Mouse (Mus musculus): Measurements from ENCODE around the gene Enthd1. TPM values are rescaled to one million over a fixed set of nuclear protein-coding genes. Genes with fewer than 3 reads are reported as not detected.

The Enthd1 gene
- polyA plus RNA-seq, 1 experiment from 2014 or later = not detected

DNA sequence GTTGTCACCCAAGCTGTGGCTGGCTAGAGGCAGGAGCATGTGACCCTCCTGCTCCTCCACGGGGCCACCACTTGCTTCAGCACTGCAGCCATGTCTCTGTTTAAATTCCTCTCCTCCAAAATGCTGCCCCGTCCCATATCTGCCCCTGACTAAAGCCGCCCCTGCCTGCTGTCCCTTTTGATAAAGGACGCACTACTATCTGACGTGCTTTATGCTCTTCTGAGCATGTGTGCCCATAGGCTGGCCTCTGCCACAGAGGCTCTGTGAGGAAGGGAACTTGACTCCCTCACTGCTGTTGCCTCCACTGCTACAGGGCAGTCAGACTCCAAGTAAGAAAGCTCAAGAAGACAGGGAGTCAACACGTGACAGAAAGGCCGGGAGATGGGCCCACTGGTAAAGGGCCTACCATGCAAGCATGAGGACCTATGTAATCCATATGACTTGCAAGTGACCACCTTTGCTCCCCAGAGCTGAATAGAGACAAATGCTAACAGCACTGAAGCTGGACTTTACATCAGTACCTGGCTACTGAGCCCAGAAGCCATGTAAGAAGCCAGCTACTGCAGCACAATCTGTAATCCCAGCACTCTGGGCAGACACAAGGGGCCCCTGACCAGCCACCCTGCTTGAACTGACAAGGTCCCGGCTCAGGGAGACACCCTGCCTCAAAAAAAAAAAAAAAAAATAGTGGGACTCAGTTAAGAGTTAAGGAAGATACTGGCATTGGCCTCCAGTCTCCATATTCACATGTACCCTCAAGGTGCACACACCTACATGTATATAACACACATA, 32.5 kb downstream of the Enthd1 start:
- H3K9me3 ChIP-seq (ENCODE audit: control insufficient read depth, low read length) = no peaks in the 10 kb centered on the region
- no peaks in the 10 kb centered on the region for H3K27me3 ChIP-seq (ENCODE audit: control insufficient read depth, insufficient read depth, low read length)
- H3K4me1 ChIP-seq (ENCODE audit: control insufficient read depth, insufficient read depth, low read length) = peaks cover 9% of the 10 kb centered on the region
- no peak for DNase-seq
- no peak for ATAC-seq (ENCODE audit: low FRiP score, low TSS enrichment)
- WGBS = 79% methylated on average over 8 of the region's 8 CpGs
- no peak overlapping the region for H3K9ac ChIP-seq (replicated peaks; ENCODE audit: low read length)
- H3K27ac ChIP-seq (replicated peaks; ENCODE audit: low read depth, low read length) = no peak overlapping the region
- no peaks in the 10 kb centered on the region for H3K36me3 ChIP-seq (ENCODE audit: control insufficient read depth, insufficient read depth, low read length)
- H3K4me2 ChIP-seq (ENCODE audit: low read length) = no peak overlapping the region
- H3K4me3 ChIP-seq (replicated peaks; ENCODE audit: low read depth, low read length) = no peak overlapping the region

DNA sequence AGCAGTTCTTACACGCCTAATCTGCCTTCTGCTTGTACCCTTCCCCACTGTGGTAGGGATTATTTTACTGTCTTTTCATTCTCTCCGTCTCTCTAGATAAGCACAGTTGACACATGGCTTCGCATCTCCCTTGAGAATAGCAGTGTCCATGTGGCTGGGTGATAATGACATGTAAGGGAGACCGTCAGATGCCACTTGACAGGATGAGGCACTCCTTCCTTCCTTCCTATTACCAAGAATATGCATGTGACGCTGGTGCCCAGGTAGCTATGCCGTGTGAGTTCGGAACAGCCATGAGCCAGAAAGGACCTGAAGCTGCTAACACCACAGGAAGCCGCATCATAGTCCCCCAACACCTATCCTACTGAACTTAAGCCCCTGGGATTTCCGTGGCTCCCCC, 33.9 kb downstream of the Enthd1 start:
- Histone ChIP-seq H3K27me3 (ENCODE audit: control insufficient read depth, insufficient read depth, low read length) (no peaks in the 10 kb centered on the region), H3K9ac (replicated peaks; ENCODE audit: low read length) (no peak overlapping the region), H3K27ac (replicated peaks; ENCODE audit: low read depth, low read length) (no peak overlapping the region), H3K4me3 (replicated peaks; ENCODE audit: low read depth, low read length) (no peak overlapping the region), H3K36me3 (ENCODE audit: control insufficient read depth, insufficient read depth, low read length) (no peaks in the 10 kb centered on the region), H3K9me3 (ENCODE audit: control insufficient read depth, low read length) (no peaks in the 10 kb centered on the region), H3K4me2 (ENCODE audit: low read length) (no peak overlapping the region), H3K4me1 (ENCODE audit: control insufficient read depth, insufficient read depth, low read length) (peaks cover 9% of the 10 kb centered on the region)
- ATAC-seq (ENCODE audit: low FRiP score, low TSS enrichment) (no peak), DNase-seq (no peak)
- WGBS = 63% methylated on average over 9 of the region's 9 CpGs

DNA sequence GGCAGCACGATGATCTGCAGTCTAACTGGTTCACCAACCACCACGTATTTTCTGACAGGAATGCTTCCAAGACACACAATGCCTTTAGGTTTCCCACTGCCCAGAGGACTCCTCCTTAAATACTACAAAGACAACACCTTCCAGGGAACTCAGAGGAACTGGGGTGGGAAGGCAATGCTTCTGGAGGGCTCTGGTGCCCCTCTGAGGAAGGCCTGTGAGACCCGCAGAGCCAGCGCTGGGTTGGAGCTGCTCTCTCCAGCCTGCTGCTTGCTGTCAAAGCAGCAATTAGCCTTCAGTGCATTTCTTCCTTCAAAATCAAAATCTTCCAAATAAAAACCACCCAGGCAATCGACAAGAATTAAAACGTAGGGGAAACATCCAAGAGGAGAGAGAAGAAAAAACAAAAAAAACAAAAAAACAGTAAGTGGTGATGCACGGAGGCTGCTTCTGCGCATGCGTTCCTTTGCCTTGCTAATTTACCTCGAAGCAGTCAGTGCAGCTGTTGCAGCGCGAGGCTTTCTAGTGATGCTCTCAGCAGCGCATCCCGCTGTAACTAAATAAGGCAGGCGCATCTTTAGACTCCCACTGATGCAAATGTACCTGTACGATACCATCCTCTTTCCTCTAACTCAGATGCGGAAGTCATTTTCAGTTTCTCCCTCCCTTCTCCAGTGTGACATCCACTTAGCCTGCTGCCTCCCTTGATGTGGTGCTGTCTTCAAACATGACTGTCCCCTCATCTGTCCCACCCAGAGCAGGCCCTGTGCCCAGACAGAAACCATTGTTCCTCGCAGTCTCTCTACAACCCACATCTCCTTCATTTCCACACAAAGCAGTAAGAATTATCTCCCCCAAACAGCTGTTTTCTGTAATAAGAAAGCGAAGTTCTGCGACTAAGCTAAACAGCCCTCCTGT, 34.7 kb downstream of the Enthd1 start:
- peak overlapping the region; percentile 75; the same call in 1 of the 2 replicates for H3K27ac ChIP-seq (replicated peaks; ENCODE audit: low read depth, low read length)
- peak overlapping the region; percentile 33 for H3K4me2 ChIP-seq (ENCODE audit: low read length)
- no peaks in the 10 kb centered on the region for H3K9me3 ChIP-seq (ENCODE audit: control insufficient read depth, low read length)
- no peak overlapping the region for H3K4me3 ChIP-seq (replicated peaks; ENCODE audit: low read depth, low read length)
- DNase-seq = peak; percentile 88
- 33% methylated on average over 20 of the region's 20 CpGs for WGBS
- peaks cover 9% of the 10 kb centered on the region for H3K4me1 ChIP-seq (ENCODE audit: control insufficient read depth, insufficient read depth, low read length)
- no peak for ATAC-seq (ENCODE audit: low FRiP score, low TSS enrichment)
- H3K36me3 ChIP-seq (ENCODE audit: control insufficient read depth, insufficient read depth, low read length) = no peaks in the 10 kb centered on the region
- no peaks in the 10 kb centered on the region for H3K27me3 ChIP-seq (ENCODE audit: control insufficient read depth, insufficient read depth, low read length)
- H3K9ac ChIP-seq (replicated peaks; ENCODE audit: low read length) = no peak overlapping the region

DNA sequence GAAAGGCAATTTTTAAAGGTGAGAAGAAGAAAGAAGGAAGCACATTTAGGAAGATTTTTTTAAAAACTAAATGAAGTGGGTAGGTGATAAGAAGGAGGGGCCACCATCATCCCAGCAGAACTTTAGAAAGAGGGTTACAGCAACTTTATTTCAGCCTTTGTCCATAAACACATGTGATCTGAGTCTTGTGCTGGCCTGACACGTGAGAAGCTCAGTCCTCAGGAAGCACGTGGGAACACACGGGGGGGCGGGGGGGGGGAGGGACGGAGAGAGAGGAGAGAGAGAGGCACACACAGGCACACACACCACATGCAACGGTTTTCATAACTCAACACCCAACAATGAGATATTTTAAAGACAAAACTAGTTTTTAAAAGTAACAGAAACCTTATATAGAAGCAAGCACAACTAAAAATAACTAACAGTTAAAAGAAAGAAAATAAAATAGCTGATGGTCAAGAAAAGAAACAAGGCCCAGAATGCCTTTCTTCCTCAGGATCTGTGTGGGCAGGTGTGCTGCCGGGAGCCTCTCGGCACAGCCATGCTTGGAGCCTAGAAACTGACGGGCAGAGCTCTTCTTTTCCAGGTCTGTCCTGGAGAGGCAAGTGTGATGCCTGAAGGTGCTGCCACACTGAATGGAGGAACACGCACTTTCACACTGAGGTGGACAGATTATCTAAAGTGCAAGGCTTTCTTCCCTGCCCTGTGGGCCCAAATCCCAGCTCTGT, 43.1 kb downstream of the Enthd1 start:
- peaks cover 9% of the 10 kb centered on the region; the same call in 1 of the 2 replicates for H3K4me1 ChIP-seq (ENCODE audit: control insufficient read depth, insufficient read depth, low read length)
- H3K9ac ChIP-seq (replicated peaks; ENCODE audit: low read length) = no peak overlapping the region
- no peaks in the 10 kb centered on the region for H3K9me3 ChIP-seq (ENCODE audit: control insufficient read depth, low read length)
- ATAC-seq (ENCODE audit: low FRiP score, low TSS enrichment) = no peak
- no peaks in the 10 kb centered on the region for H3K27me3 ChIP-seq (ENCODE audit: control insufficient read depth, insufficient read depth, low read length)
- no peaks in the 10 kb centered on the region for H3K36me3 ChIP-seq (ENCODE audit: control insufficient read depth, insufficient read depth, low read length)
- no peak overlapping the region for H3K4me3 ChIP-seq (replicated peaks; ENCODE audit: low read depth, low read length)
- 67% methylated on average over 10 of the region's 10 CpGs for WGBS
- no peak overlapping the region for H3K27ac ChIP-seq (replicated peaks; ENCODE audit: low read depth, low read length)
- no peak overlapping the region for H3K4me2 ChIP-seq (ENCODE audit: low read length)
- no peak for DNase-seq

DNA sequence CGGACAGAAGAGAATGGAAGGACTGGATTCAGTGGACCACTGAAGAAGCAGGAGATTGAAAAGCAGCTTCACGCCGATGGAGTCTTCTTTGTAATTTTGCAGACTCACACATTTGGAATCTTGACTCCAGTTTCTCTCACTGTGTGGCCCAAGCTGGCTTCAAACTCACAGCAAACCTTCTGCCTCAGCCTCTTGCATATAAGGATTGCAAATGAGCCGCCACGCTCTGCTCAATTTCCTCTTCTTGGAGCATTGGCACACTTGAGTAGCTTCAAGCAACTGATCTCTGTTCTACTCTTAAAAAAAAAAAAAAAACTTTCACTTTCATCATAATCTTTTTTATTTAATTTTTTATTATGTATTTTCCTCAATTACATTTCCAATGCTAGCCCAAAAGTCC, 45.0 kb downstream of the Enthd1 start:
- ATAC-seq (ENCODE audit: low FRiP score, low TSS enrichment) = no peak

DNA sequence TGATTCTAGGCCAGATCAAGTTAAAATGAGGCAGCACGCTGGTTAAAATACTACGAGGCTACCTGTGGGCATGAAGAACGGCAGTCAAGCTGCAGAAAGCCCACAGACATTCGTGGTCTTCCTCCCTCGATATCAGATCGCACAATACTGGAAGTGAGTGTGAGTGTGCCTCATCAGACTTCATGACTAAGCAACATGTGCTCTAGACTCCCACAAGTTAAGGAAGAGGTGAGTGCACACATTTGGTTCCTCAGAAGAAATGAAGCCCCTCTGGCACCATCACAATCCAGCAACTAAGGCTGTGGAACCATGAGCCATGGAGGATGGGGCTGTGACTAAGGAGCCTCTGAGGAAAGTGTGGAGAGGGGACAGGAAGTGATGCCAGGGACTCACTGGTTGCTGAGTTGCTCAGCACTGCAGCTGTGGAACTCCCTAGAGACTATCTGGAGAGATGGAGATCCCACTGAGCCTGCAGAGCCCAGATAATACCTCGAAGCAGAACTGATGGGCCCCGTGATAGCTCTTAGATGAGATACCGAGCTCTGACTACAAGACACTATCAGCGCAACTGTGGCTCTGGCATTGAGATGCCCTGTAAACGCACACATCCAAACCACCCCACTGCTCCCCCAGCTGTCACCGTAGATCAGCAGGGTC, 46.3 kb downstream of the Enthd1 start:
- no peak overlapping the region for H3K4me2 ChIP-seq (ENCODE audit: low read length)
- H3K9ac ChIP-seq (replicated peaks; ENCODE audit: low read length) = no peak overlapping the region; the same call in 1 of the 2 replicates
- ATAC-seq (ENCODE audit: low FRiP score, low TSS enrichment) (no peak), DNase-seq (no peak)
- H3K36me3 ChIP-seq (ENCODE audit: control insufficient read depth, insufficient read depth, low read length) = no peaks in the 10 kb centered on the region
- H3K9me3 ChIP-seq (ENCODE audit: control insufficient read depth, low read length) = no peaks in the 10 kb centered on the region
- H3K27me3 ChIP-seq (ENCODE audit: control insufficient read depth, insufficient read depth, low read length) = no peaks in the 10 kb centered on the region
- H3K4me3 ChIP-seq (replicated peaks; ENCODE audit: low read depth, low read length) = no peak overlapping the region
- 92% methylated on average over 12 of the region's 12 CpGs for WGBS
- peaks cover 9% of the 10 kb centered on the region; the same call in 1 of the 2 replicates for H3K4me1 ChIP-seq (ENCODE audit: control insufficient read depth, insufficient read depth, low read length)
- H3K27ac ChIP-seq (replicated peaks; ENCODE audit: low read depth, low read length) = peak overlapping the region; percentile 71

More for the DNA sequence above, 45.0 kb downstream of the Enthd1 start:
- H3K9ac ChIP-seq (replicated peaks; ENCODE audit: low read length) = no peak overlapping the region
- H3K27me3 ChIP-seq (ENCODE audit: control insufficient read depth, insufficient read depth, low read length) = no peaks in the 10 kb centered on the region
- H3K9me3 ChIP-seq (ENCODE audit: control insufficient read depth, low read length) = no peaks in the 10 kb centered on the region
- no peak for DNase-seq
- no peak overlapping the region for H3K27ac ChIP-seq (replicated peaks; ENCODE audit: low read depth, low read length)
- no peak overlapping the region for H3K4me3 ChIP-seq (replicated peaks; ENCODE audit: low read depth, low read length)
- H3K4me1 ChIP-seq (ENCODE audit: control insufficient read depth, insufficient read depth, low read length) = peaks cover 9% of the 10 kb centered on the region; the same call in 1 of the 2 replicates
- no peak overlapping the region for H3K4me2 ChIP-seq (ENCODE audit: low read length)
- no peaks in the 10 kb centered on the region for H3K36me3 ChIP-seq (ENCODE audit: control insufficient read depth, insufficient read depth, low read length)
- 93% methylated on average over 5 of the region's 5 CpGs for WGBS

DNA sequence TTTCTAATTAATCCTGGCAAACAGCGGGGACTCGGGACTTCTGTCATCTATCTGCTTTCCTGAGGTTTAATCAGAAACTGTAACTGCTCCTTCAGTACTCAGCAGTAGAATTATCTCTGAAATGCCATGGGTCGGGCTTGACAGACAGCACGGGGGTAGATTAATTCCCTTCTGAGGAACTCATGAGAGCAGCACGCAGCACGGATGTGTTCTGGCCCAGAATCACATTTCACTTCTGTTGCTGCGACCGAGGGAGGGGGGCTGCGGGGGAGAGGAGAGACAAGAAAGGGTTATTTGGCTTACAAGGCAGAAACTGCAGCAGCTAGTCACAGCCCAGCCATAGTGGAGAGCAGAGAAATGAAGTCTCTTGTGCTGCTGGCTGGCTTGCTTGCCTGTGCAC, 47.0 kb downstream of the Enthd1 start:
- ATAC-seq (ENCODE audit: low FRiP score, low TSS enrichment) = no peak; the same call in 1 of the 2 replicates

DNA sequence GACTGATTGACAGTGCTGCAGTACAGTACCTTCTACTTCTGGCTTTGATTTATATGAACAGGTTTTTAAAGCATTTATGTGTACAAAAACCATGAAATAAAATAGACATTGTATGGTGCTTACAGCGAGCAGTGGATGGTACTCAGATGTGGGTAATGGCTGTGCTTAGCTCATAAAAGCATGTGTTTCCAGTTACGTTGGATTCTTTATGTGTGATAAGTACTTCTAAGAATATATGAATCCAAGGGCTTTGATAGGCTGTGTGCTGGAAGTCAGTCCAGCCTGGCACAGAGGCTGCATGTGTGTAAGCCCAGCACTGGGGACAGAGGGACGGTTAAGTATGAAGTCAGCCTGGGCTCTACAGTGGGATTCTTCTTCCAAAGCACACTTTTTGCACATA, 48.4 kb downstream of the Enthd1 start:
- Histone ChIP-seq H3K4me1 (ENCODE audit: control insufficient read depth, insufficient read depth, low read length) (peaks cover 9% of the 10 kb centered on the region; the same call in 1 of the 2 replicates), H3K4me2 (ENCODE audit: low read length) (no peak overlapping the region), H3K9me3 (ENCODE audit: control insufficient read depth, low read length) (no peaks in the 10 kb centered on the region), H3K4me3 (replicated peaks; ENCODE audit: low read depth, low read length) (no peak overlapping the region), H3K36me3 (ENCODE audit: control insufficient read depth, insufficient read depth, low read length) (no peaks in the 10 kb centered on the region), H3K27me3 (ENCODE audit: control insufficient read depth, insufficient read depth, low read length) (no peaks in the 10 kb centered on the region), H3K9ac (replicated peaks; ENCODE audit: low read length) (no peak overlapping the region), H3K27ac (replicated peaks; ENCODE audit: low read depth, low read length) (no peak overlapping the region)
- ATAC-seq (ENCODE audit: low FRiP score, low TSS enrichment) = no peak
- DNase-seq = no peak
- WGBS = 84% methylated on average over 3 of the region's 3 CpGs

More for the DNA sequence above, 47.0 kb downstream of the Enthd1 start:
- Histone ChIP-seq H3K27me3 (ENCODE audit: control insufficient read depth, insufficient read depth, low read length) (no peaks in the 10 kb centered on the region), H3K27ac (replicated peaks; ENCODE audit: low read depth, low read length) (peak overlapping the region; percentile 71), H3K4me2 (ENCODE audit: low read length) (0 out of 2 replicates have a peak overlapping the region, but pooled peaks have one; percentile 12), H3K36me3 (ENCODE audit: control insufficient read depth, insufficient read depth, low read length) (no peaks in the 10 kb centered on the region), H3K4me3 (replicated peaks; ENCODE audit: low read depth, low read length) (no peak overlapping the region), H3K9ac (replicated peaks; ENCODE audit: low read length) (no peak overlapping the region; the same call in 1 of the 2 replicates), H3K4me1 (ENCODE audit: control insufficient read depth, insufficient read depth, low read length) (peaks cover 9% of the 10 kb centered on the region; the same call in 1 of the 2 replicates), H3K9me3 (ENCODE audit: control insufficient read depth, low read length) (no peaks in the 10 kb centered on the region)
- DNase-seq = peak; percentile 77
- WGBS = 34% methylated on average over 9 of the region's 9 CpGs
